Mouse (Mus musculus): ENCODE data around the gene Zfp980. TPM values are rescaled to one million over a fixed set of nuclear protein-coding genes. Genes with fewer than 3 reads are reported as not detected.

The Zfp980 gene
- not detected in 2 replicates for polyA plus RNA-seq (2021; fragmentation: Nextera tagmentation)
- long read RNA-seq, experiment 1 = 0 reads
- long read RNA-seq, experiment 2 = 0 reads

GRCm38 (mm10) chr4:145670385-145670784, at the start of gene Zfp980:
Gene Zfp980, plus strand, starts transcription at chr4:145670685.

Other genes with a start within 250 kb of the Zfp980 start
- gene Zfp990, start 159.9 kb upstream of the Zfp980 start, polyA plus RNA-seq (2021; fragmentation: Nextera tagmentation) = not detected in 2 replicates
- 0.13 and 0.30 TPM in 2 replicates for gene Gm13212, start 85.5 kb upstream of the Zfp980 start, polyA plus RNA-seq (2021; fragmentation: Nextera tagmentation)
- 0.08 TPM in 1 of 2 replicates, not detected in the other for gene Zfp986, start 198.1 kb downstream of the Zfp980 start, polyA plus RNA-seq (2021; fragmentation: Nextera tagmentation)

Data from left cerebral cortex, adult 6 months (tissue).